Mouse (Mus musculus) CH12.LX (cell line): ENCODE measurements at regions not wholly inside any gene's neighbourhood (a gene's known extent, or its start where the extent isn't known, plus 50 kb on each side); places are given as distances from the start of the nearest gene placed in this dataset.

Experiments used
- DNase-seq: peaks from one replicate; pipeline ENCODE4 v3.0.0-alpha.2; 2013; ENCODE audit errors: extremely low read depth
- H3K27ac ChIP-seq: 2 replicates; pipeline ENCODE4 v1.5.1; 2012; ENCODE audit warnings: low read depth, mild to moderate bottlenecking, control low read depth, moderate library complexity; ENCODE audit not compliant: insufficient read depth
- H3K27me3 ChIP-seq: replicated peaks from 2 replicates; pipeline ENCODE3; 2012; ENCODE audit warnings: inconsistent platforms
- H3K36me3 ChIP-seq, 2 experiments: replicated peaks in 1 of 2; 2 replicates each; pipeline versions ENCODE3 to v1.6.1; 2012; ENCODE audit warnings: inconsistent platforms in 1 of 2, low read length in 1 of 2, mild to moderate bottlenecking in 1 of 2, mixed read lengths in 1 of 2, moderate library complexity in 1 of 2; ENCODE audit not compliant: control insufficient read depth in 1 of 2, insufficient read depth in 1 of 2
- H3K4me1 ChIP-seq, 2 experiments: 2 replicates each; pipeline ENCODE4 v1.6.1; 2012; ENCODE audit warnings: inconsistent platforms in 1 of 2, moderate library complexity in 1 of 2; ENCODE audit not compliant: insufficient read depth in 2 of 2, control insufficient read depth in 1 of 2
- H3K4me2 ChIP-seq: 2 replicates; pipeline ENCODE4 v1.6.1; 2012; ENCODE audit warnings: low read depth, mild to moderate bottlenecking, control low read depth; ENCODE audit not compliant: poor library complexity, insufficient read depth, severe bottlenecking
- H3K4me3 ChIP-seq, 3 experiments: fragments of 150-350 bp in 1 of 3; sonication (generic) in 1 of 3; replicated peaks in 1 of 3; 2 replicates each; pipeline versions ENCODE3 to v1.5.1; 2011 to 2012; ENCODE audit warnings: low read depth in 2 of 3, low read length in 2 of 3, mild to moderate bottlenecking in 2 of 3, moderate library complexity in 2 of 3, control low read depth in 1 of 3, improper control_type of control experiment in 1 of 3, inconsistent platforms in 1 of 3, mixed read lengths in 1 of 3; ENCODE audit not compliant: poor library complexity in 1 of 3
- H3K79me2 ChIP-seq: replicated peaks from 2 replicates; pipeline ENCODE4 v1.6.1; 2012; ENCODE audit warnings: mild to moderate bottlenecking, moderate library complexity; ENCODE audit not compliant: control insufficient read depth, poor library complexity, insufficient read depth, severe bottlenecking; ENCODE audit errors: extremely low read depth
- H3K9ac ChIP-seq: 2 replicates; pipeline ENCODE4 v1.6.1; 2012; ENCODE audit warnings: low read depth, mild to moderate bottlenecking, control low read depth, moderate library complexity; ENCODE audit not compliant: insufficient read depth
- H3K9me3 ChIP-seq: replicated peaks from 2 replicates; pipeline ENCODE3; 2012; ENCODE audit warnings: low read length, inconsistent platforms, mixed read lengths
- CHD1 ChIP-seq: IDR thresholded peaks from 2 replicates; pipeline ENCODE4 v1.6.1; 2012; ENCODE audit warnings: low read depth, low read length, improper control_type of control experiment, inconsistent platforms
- CHD2 ChIP-seq: IDR thresholded peaks from 2 replicates; pipeline ENCODE4 v1.6.1; 2011; ENCODE audit warnings: low read length, improper control_type of control experiment
- ELF1 ChIP-seq: IDR thresholded peaks from 2 replicates; pipeline ENCODE4 v1.6.1; 2014; ENCODE audit warnings: low read depth, mild to moderate bottlenecking, inconsistent platforms, low read length, improper control_type of control experiment
- EP300 ChIP-seq: IDR thresholded peaks from 2 replicates; pipeline ENCODE4 v1.6.1; 2011; ENCODE audit warnings: low read length, improper control_type of control experiment
- ETS1 ChIP-seq: conservative IDR thresholded peaks from 2 replicates; pipeline ENCODE4 v1.6.1; 2012; ENCODE audit warnings: low read depth, mild to moderate bottlenecking, inconsistent platforms, low read length, improper control_type of control experiment, moderate library complexity
- GABPA ChIP-seq: IDR thresholded peaks from 2 replicates; pipeline ENCODE4 v1.6.1; 2012; ENCODE audit warnings: low read depth, low read length, improper control_type of control experiment, inconsistent platforms; ENCODE audit not compliant: insufficient replicate concordance
- IRF4 ChIP-seq: IDR thresholded peaks from 2 replicates; pipeline ENCODE4 v1.6.1; 2014; ENCODE audit warnings: low read depth, mild to moderate bottlenecking, inconsistent platforms, low read length, improper control_type of control experiment
- JUN ChIP-seq: IDR thresholded peaks from 2 replicates; pipeline ENCODE4 v1.6.1; 2011; ENCODE audit warnings: low read depth, mild to moderate bottlenecking, low read length, improper control_type of control experiment, moderate library complexity; ENCODE audit not compliant: insufficient read depth
- JUND ChIP-seq: conservative IDR thresholded peaks from 2 replicates; pipeline ENCODE4 v1.6.1; 2011; ENCODE audit warnings: low read depth, low read length, improper control_type of control experiment
- KAT2A ChIP-seq: IDR thresholded peaks from 2 replicates; pipeline ENCODE4 v1.6.1; 2012; ENCODE audit warnings: low read length, improper control_type of control experiment, inconsistent platforms; ENCODE audit not compliant: insufficient replicate concordance
- MAFK ChIP-seq: IDR thresholded peaks from 2 replicates; pipeline ENCODE4 v1.6.1; 2011; ENCODE audit warnings: low read length, improper control_type of control experiment; ENCODE audit not compliant: insufficient replicate concordance
- MAX ChIP-seq: IDR thresholded peaks from 2 replicates; pipeline ENCODE4 v1.6.1; 2011; ENCODE audit warnings: low read length, improper control_type of control experiment
- MYC ChIP-seq: IDR thresholded peaks from 2 replicates; pipeline ENCODE4 v1.6.1; 2011; ENCODE audit warnings: low read depth, mild to moderate bottlenecking, improper control_type of control experiment, low read length
- PAX5 ChIP-seq: IDR thresholded peaks from 2 replicates; pipeline ENCODE4 v1.6.1; 2012; ENCODE audit warnings: low read length, inconsistent platforms, mixed read lengths
- POLR2A ChIP-seq: IDR thresholded peaks from 2 replicates; pipeline ENCODE4 v1.6.1; 2011; ENCODE audit warnings: low read depth, mild to moderate bottlenecking, improper control_type of control experiment, low read length
- RCOR1 ChIP-seq: conservative IDR thresholded peaks from 2 replicates; pipeline ENCODE4 v1.6.1; 2012; ENCODE audit warnings: low read depth, mild to moderate bottlenecking, inconsistent platforms, low read length, improper control_type of control experiment
- SIN3A ChIP-seq: IDR thresholded peaks from 2 replicates; pipeline ENCODE4 v1.6.1; 2012; ENCODE audit warnings: low read length, improper control_type of control experiment, inconsistent platforms
- SMC3 ChIP-seq: IDR thresholded peaks from 2 replicates; pipeline ENCODE4 v1.6.1; 2011; ENCODE audit warnings: low read depth, low read length, improper control_type of control experiment
- TBP ChIP-seq: conservative IDR thresholded peaks from 2 replicates; pipeline ENCODE4 v1.6.1; 2011; ENCODE audit warnings: low read depth, low read length, improper control_type of control experiment
- UBTF ChIP-seq: IDR thresholded peaks from 2 replicates; pipeline ENCODE4 v1.6.1; 2012; ENCODE audit warnings: low read depth, mild to moderate bottlenecking, inconsistent platforms, low read length, improper control_type of control experiment, moderate library complexity
- USF1 ChIP-seq: IDR thresholded peaks from 2 replicates; pipeline ENCODE4 v1.6.1; 2014; ENCODE audit warnings: low read depth, mild to moderate bottlenecking, inconsistent platforms, low read length, improper control_type of control experiment
- USF2 ChIP-seq: conservative IDR thresholded peaks from 2 replicates; pipeline ENCODE4 v1.6.1; 2011; ENCODE audit warnings: low read depth, low read length, improper control_type of control experiment
- ZKSCAN1 ChIP-seq: IDR thresholded peaks from 2 replicates; pipeline ENCODE4 v1.6.1; 2012; ENCODE audit warnings: low read depth, inconsistent platforms, low read length, improper control_type of control experiment, borderline replicate concordance
- ZMIZ1 ChIP-seq: IDR thresholded peaks from 2 replicates; pipeline ENCODE4 v1.6.1; 2012; ENCODE audit warnings: low read depth, mild to moderate bottlenecking, inconsistent platforms, low read length, improper control_type of control experiment
- ZNF384 ChIP-seq: IDR thresholded peaks from 2 replicates; pipeline ENCODE4 v1.6.1; 2012; ENCODE audit warnings: low read depth, low read length, improper control_type of control experiment, inconsistent platforms
- dilution Hi-C: fragments of 300-500 bp; cut with MboI; formaldehyde crosslinking; loops from 2 replicates; pipeline ENCODE4 v1.14.3; 2020; ENCODE audit warnings: low sequenced_read_pairs; ENCODE audit not compliant: extremely low pct_unique_long_range_greater_than_20kb, extremely low pct_ligation_motif_present
- in situ Hi-C: fragments of 300-500 bp; cut with MboI; formaldehyde crosslinking; loops from 3 replicates; pipeline ENCODE4 v1.14.3; 2019; ENCODE audit warnings: low sequenced_read_pairs, low pct_ligation_motif_present, low pct_unique_long_range_greater_than_20kb, mixed read lengths

DNA sequence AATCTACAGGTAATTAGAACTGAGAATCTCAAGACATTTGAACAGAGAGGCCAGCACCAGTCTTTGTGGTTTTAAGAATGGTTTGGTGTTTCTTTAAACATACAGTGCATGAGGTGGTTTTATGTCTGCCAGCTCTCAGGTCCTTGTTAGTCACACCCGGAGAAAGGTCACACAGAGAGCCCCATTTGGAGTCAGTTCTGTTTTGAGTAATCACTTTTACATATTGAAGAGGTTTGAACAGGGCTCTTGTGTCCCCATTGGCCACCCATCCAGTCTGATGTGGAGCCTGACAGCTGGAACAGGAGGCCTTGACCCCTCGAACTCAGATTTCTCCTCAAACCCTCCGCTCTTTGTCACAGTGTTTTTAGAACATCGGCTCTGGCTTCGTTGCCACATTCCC is 231.4 kb downstream of the Pten start (continued):
- TF ChIP-seq MAFK (peak; percentile 75; the same call in 1 of the 2 replicates), ELF1 (no peak), SMC3 (no peak), CHD2 (peak; percentile 67; the same call in 1 of the 2 replicates), ZMIZ1 (no peak)

DNA sequence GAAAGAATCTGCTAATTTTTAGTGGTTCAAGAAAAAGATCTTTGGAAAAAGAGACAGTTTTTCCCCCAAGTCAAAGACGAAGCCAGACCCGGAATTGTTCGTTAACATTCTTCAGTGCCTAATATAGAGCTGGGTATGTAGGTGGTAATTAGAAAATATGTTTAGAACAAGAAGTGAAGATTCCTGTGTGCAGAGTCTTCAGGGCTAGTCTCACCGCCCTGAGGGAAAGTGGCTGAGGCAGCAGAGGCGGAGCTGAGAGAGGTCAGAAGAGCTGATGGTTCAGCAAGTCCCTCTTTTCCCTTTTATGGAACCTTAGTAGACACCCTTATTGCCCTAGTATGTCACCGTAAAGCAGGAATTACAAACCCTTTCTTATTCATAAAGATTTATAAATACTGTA is 232.0 kb downstream of the Pten start:
- DNase-seq: no peak
- no peak overlapping the region for H3K27ac ChIP-seq
- TF ChIP-seq UBTF (no peak), MYC (no peak), RCOR1 (no peak), JUND (no peak), ZKSCAN1 (no peak), JUN (no peak), POLR2A (no peak), IRF4 (no peak), ZNF384 (no peak), PAX5 (no peak), ETS1 (no peak), KAT2A (no peak), USF2 (no peak), EP300 (no peak), SIN3A (no peak)

GRCm38 (mm10) chr19:32990576-32990975 is 233.3 kb downstream of the Pten start:
- DNase-seq: peak; percentile 48
- no peak overlapping the region for H3K4me2 ChIP-seq
- TF ChIP-seq MAFK: no peak
- TF ChIP-seq TBP: no peak
- no peak for TF ChIP-seq USF1
- no peak for TF ChIP-seq MAX
- TF ChIP-seq GABPA: no peak
- TF ChIP-seq POLR2A: no peak
- no peak for TF ChIP-seq CHD1
- TF ChIP-seq JUN: no peak
- no peak for TF ChIP-seq ZNF384
- in situ Hi-C loops: loop anchor here (5.0 kb wide), 1 partner anchor 37 kb away; no protein-coding TSS in a partner anchor
- no peaks in the 10 kb centered on the region for H3K9me3 ChIP-seq
- H3K4me3 ChIP-seq: no peak overlapping the region
- H3K27ac ChIP-seq: no peak overlapping the region
- no peaks in the 10 kb centered on the region for H3K36me3 ChIP-seq
- H3K27me3 ChIP-seq: no peaks in the 10 kb centered on the region
- dilution Hi-C loops: no loop called here
- H3K9ac ChIP-seq: no peak overlapping the region
- H3K4me1 ChIP-seq: peaks cover 6 to 27% of the 10 kb centered on the region in 2 experiments; a peak in 3 of 4 replicates
- H3K79me2 ChIP-seq: no peaks in the 10 kb centered on the region

More for the DNA sequence above, 232.0 kb downstream of the Pten start:
- Histone ChIP-seq H3K9ac (peak overlapping the region; percentile 40; the same call in 1 of the 2 replicates), H3K9me3 (no peaks in the 10 kb centered on the region), H3K79me2 (no peaks in the 10 kb centered on the region), H3K4me3 (no peak overlapping the region), H3K36me3 (no peaks in the 10 kb centered on the region), H3K4me1 (peaks cover 6 to 33% of the 10 kb centered on the region in 2 experiments; a peak in 3 of 4 replicates), H3K4me2 (peak overlapping the region; percentile 58), H3K27me3 (no peaks in the 10 kb centered on the region)
- dilution Hi-C loops (no loop called here), in situ Hi-C loops (no loop called here)
